Mouse (Mus musculus) C2C12 (cell line): ENCODE data around the gene Bscl2. TPM values are rescaled to one million over a fixed set of nuclear protein-coding genes. Genes with fewer than 3 reads are reported as not detected.
A peak's percentile ranks its signal among the peaks of the same experiment; 100 is the strongest.

ENCODE experiments used
- H3K27me3 ChIP-seq: one replicate; pipeline ENCODE4 v1.6.1; 2011; ENCODE audit not compliant: control insufficient read depth, insufficient read depth, insufficient read length
- H3K36me3 ChIP-seq: one replicate; pipeline ENCODE4 v1.6.1; 2011; ENCODE audit not compliant: control insufficient read depth, insufficient read depth
- H3K4me3 ChIP-seq: one replicate; pipeline ENCODE4 v1.5.1; 2011; ENCODE audit warnings: mild to moderate bottlenecking, control low read depth; ENCODE audit not compliant: poor library complexity, insufficient read depth, severe bottlenecking
- H3K79me2 ChIP-seq: one replicate; pipeline ENCODE4 v1.6.1; 2011; ENCODE audit not compliant: control insufficient read depth, insufficient read depth
- H3K79me3 ChIP-seq: one replicate; pipeline ENCODE4 v1.6.1; 2011; ENCODE audit warnings: low read depth, control low read depth
- H3ac ChIP-seq: one replicate; pipeline ENCODE3; 2011; ENCODE audit warnings: low read depth; ENCODE audit not compliant: control insufficient read depth, insufficient read length
- CEBPB ChIP-seq: IDR thresholded peaks from one replicate; pipeline ENCODE4 v1.6.1; 2011; ENCODE audit warnings: low read depth, mild to moderate bottlenecking, control low read depth, moderate library complexity
- USF1 ChIP-seq: IDR thresholded peaks from one replicate; pipeline ENCODE4 v1.6.1; 2011; ENCODE audit warnings: low read depth, mild to moderate bottlenecking, control low read depth, moderate library complexity
- microRNA-seq: library from miRNA; unstranded; fragments of <30 nt; microRNA quantifications from one replicate; pipeline ENCODE4, GENCODE M21; 2019; ENCODE audit warnings: borderline microRNAs expressed
- polyA plus RNA-seq: library from polyadenylated mRNA; unstranded; fragments of >200 nt; fragmentation: generic; extraction: Trizol; gene quantifications from one replicate; pipeline ENCODE4 v1.2.1, GENCODE M21; 2012; ENCODE audit warnings: missing spikeins

Bscl2 gene
- polyA plus RNA-seq, 1 experiment = 5.4 TPM

- H3K79me2 ChIP-seq = peaks cover 94% of the 10 kb centered on the region
- peaks cover 72% of the 10 kb centered on the region for H3K79me3 ChIP-seq
- H3K27me3 ChIP-seq = no peaks in the 10 kb centered on the region
- H3K4me3 ChIP-seq = peak within 1 kb of the TSS; percentile 100
- peaks cover 55% of the 10 kb centered on the region for H3K36me3 ChIP-seq
- TF ChIP-seq USF1 = no peak
- TF ChIP-seq CEBPB = no peak
- H3ac ChIP-seq = peak within 1 kb of the TSS; percentile 99
These were observed 60.7 kb downstream of the Bscl2 start, which contains the start of gene Ganab for GRCm38 (mm10) chr19:8897865-8898495. TSS of gene Ganab (plus strand) at chr19:8898071.

Small RNAs within 50 kb of the gene (microRNA-seq; reads per million reads assigned to microRNA genes)
- not detected for gene Mir5136

Other genes starting within 250 kb of the Bscl2 start
- gene Slc22a8, start 246.2 kb upstream of the Bscl2 start, polyA plus RNA-seq = not detected
- not detected for gene Slc22a6, start 219.4 kb upstream of the Bscl2 start, polyA plus RNA-seq
- gene Chrm1, start 173.7 kb upstream of the Bscl2 start, polyA plus RNA-seq = not detected
- gene Slc3a2, start 114.1 kb upstream of the Bscl2 start, polyA plus RNA-seq = 207 TPM
- gene Wdr74, start 101.6 kb upstream of the Bscl2 start, polyA plus RNA-seq = 116 TPM
- 1.7 TPM for gene 1700092M07Rik, start 96.7 kb upstream of the Bscl2 start, polyA plus RNA-seq
- 32.9 TPM for gene Stx5a, start 96.1 kb upstream of the Bscl2 start, polyA plus RNA-seq
- 78.5 TPM for gene Nxf1, start 80.4 kb upstream of the Bscl2 start, polyA plus RNA-seq
- 58.2 TPM for gene Tmem223, start 66.5 kb upstream of the Bscl2 start, polyA plus RNA-seq
- gene Tmem179b, start 63.0 kb upstream of the Bscl2 start, polyA plus RNA-seq = 28.7 TPM
- 28.5 TPM for gene Taf6l, start 51.0 kb upstream of the Bscl2 start, polyA plus RNA-seq
- 178 TPM for gene Polr2g, start 38.9 kb upstream of the Bscl2 start, polyA plus RNA-seq
- gene Zbtb3, start 34.9 kb upstream of the Bscl2 start, polyA plus RNA-seq = 3.6 TPM
- gene Ttc9c, start 18.1 kb upstream of the Bscl2 start, polyA plus RNA-seq = 17.7 TPM
- 45.5 TPM for gene Hnrnpul2, start 17.5 kb upstream of the Bscl2 start, polyA plus RNA-seq
- 0.54 TPM for gene AC129217.1, start 7.7 kb upstream of the Bscl2 start, polyA plus RNA-seq
- 0.20 TPM for gene Gng3, start 1.7 kb downstream of the Bscl2 start, polyA plus RNA-seq
- 0.25 TPM for gene Lrrn4cl, start 13.3 kb downstream of the Bscl2 start, polyA plus RNA-seq
- gene Ubxn1, start 34.0 kb downstream of the Bscl2 start, polyA plus RNA-seq = 169 TPM
- gene Uqcc3, start 43.5 kb downstream of the Bscl2 start, polyA plus RNA-seq = 34.4 TPM
- 8.6 TPM for gene Lbhd1, start 46.3 kb downstream of the Bscl2 start, polyA plus RNA-seq
- gene Gm49403, start 46.5 kb downstream of the Bscl2 start, polyA plus RNA-seq = not detected
- 175 TPM for gene 1810009A15Rik, start 51.4 kb downstream of the Bscl2 start, polyA plus RNA-seq
- gene Gm49416, start 51.5 kb downstream of the Bscl2 start, polyA plus RNA-seq = 0.61 TPM
- gene Ints5, start 55.5 kb downstream of the Bscl2 start, polyA plus RNA-seq = 48.0 TPM
- 117 TPM for gene Ganab, start 60.6 kb downstream of the Bscl2 start, polyA plus RNA-seq
- gene B3gat3, start 82.9 kb downstream of the Bscl2 start, polyA plus RNA-seq = 60.1 TPM
- gene Rom1, start 91.9 kb downstream of the Bscl2 start, polyA plus RNA-seq = 10.4 TPM
- 28.7 TPM for gene Eml3, start 92.1 kb downstream of the Bscl2 start, polyA plus RNA-seq
- gene Mta2, start 104.4 kb downstream of the Bscl2 start, polyA plus RNA-seq = 109 TPM
- gene Tut1, start 116.4 kb downstream of the Bscl2 start, polyA plus RNA-seq = 24.2 TPM
- 1,028 TPM for gene Eef1g, start 129.6 kb downstream of the Bscl2 start, polyA plus RNA-seq
- 86.8 TPM for gene Ahnak, start 151.8 kb downstream of the Bscl2 start, polyA plus RNA-seq